Mouse (Mus musculus) brown adipose tissue, adult 24 weeks (tissue): ENCODE results near the gene Kdm2b. TPM values are rescaled to one million over a fixed set of nuclear protein-coding genes. Genes with fewer than 3 reads are reported as not detected.

ENCODE experiments used
- H3K27ac ChIP-seq: fragments of 200-500 bp; replicated peaks from 2 replicates; pipeline ENCODE4 v1.5.1; 2012; ENCODE audit warnings: low read depth, mild to moderate bottlenecking, low read length
- H3K4me1 ChIP-seq: fragments of 200-500 bp; 2 replicates; pipeline ENCODE4 v1.6.1; 2012; ENCODE audit warnings: low read length, mixed read lengths; ENCODE audit not compliant: control insufficient read depth, insufficient read depth, insufficient read length
- H3K4me3 ChIP-seq: fragments of 200-500 bp; 2 replicates; pipeline ENCODE4 v1.5.1; 2012; ENCODE audit warnings: low read depth, mild to moderate bottlenecking, low read length, moderate library complexity; ENCODE audit not compliant: insufficient read depth
- polyA plus RNA-seq: library from polyadenylated mRNA; stranded (reverse); fragments of >200 nt; gene quantifications from 2 replicates; pipeline ENCODE4 v1.2.4, GENCODE M21; 2012; ENCODE audit not compliant: missing spikeins, insufficient read depth, insufficient read length

Kdm2b gene
- polyA plus RNA-seq, 1 experiment = 6.5 TPM

- H3K27ac ChIP-seq = no peak overlapping the region
- no peaks in the 10 kb centered on the region for H3K4me1 ChIP-seq
- no peak overlapping the region for H3K4me3 ChIP-seq
Observed at GRCm38 (mm10) chr5:122903165-122903564, 86.5 kb downstream of the Kdm2b start.

- Histone ChIP-seq H3K4me3 (no peak overlapping the region), H3K4me1 (no peaks in the 10 kb centered on the region), H3K27ac (no peak overlapping the region)
Observed at GRCm38 (mm10) chr5:122902228-122902627, 87.4 kb downstream of the Kdm2b start.

- Histone ChIP-seq H3K4me1 (no peaks in the 10 kb centered on the region; the same call in 1 of the 2 replicates), H3K4me3 (no peak overlapping the region), H3K27ac (no peak overlapping the region)
Observed at GRCm38 (mm10) chr5:122901666-122902065, 88.0 kb downstream of the Kdm2b start.

GRCm38 (mm10) chr5:122901179-122901578, 88.4 kb downstream of the Kdm2b start:
- Histone ChIP-seq H3K4me1 (no peaks in the 10 kb centered on the region; the same call in 1 of the 2 replicates), H3K4me3 (no peak overlapping the region), H3K27ac (no peak overlapping the region)

- H3K27ac ChIP-seq = no peak overlapping the region
Observed at GRCm38 (mm10) chr5:122900558-122901171, 89.0 kb downstream of the Kdm2b start.

GRCm38 (mm10) chr5:122899777-122900557, 89.7 kb downstream of the Kdm2b start:
- Histone ChIP-seq H3K4me3 (peak overlapping the region; percentile 99), H3K4me1 (no peaks in the 10 kb centered on the region; the same call in 1 of the 2 replicates), H3K27ac (peak overlapping the region; percentile 39; the same call in 1 of the 2 replicates)

More at GRCm38 (mm10) chr5:122900558-122901171, 89.0 kb downstream of the Kdm2b start:
- Histone ChIP-seq H3K4me3 (peak overlapping the region; percentile 99), H3K4me1 (no peaks in the 10 kb centered on the region; the same call in 1 of the 2 replicates)

GRCm38 (mm10) chr5:122898963-122899776, 90.5 kb downstream of the Kdm2b start:
- Histone ChIP-seq H3K4me3 (peak overlapping the region; percentile 99), H3K4me1 (no peaks in the 10 kb centered on the region; the same call in 1 of the 2 replicates), H3K27ac (0 out of 2 replicates have a peak overlapping the region, but pooled peaks have one; percentile 3)

DNA sequence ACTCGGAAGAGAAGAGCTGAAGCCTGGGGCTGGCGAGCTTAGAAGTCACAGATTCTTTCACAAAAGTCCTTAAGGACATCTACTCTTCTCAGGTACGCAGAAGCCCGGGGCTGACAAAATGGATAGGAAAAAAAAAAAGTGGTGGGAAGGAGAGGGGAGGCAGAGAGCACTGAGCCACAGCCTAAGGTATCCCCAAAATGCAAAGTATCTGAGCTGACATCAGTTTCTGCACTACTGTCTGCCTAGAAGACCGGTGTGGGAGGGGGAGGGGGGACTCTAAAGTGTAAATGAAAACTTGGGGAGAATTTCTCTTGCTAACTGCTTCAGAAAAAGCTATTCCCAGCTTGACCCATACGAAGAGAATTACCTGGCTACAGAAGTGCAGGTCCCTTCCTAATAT, 91.5 kb downstream of the Kdm2b start:
- Histone ChIP-seq H3K4me1 (no peaks in the 10 kb centered on the region; the same call in 1 of the 2 replicates), H3K4me3 (no peak overlapping the region), H3K27ac (no peak overlapping the region)

GRCm38 (mm10) chr5:122894821-122895220, 94.8 kb downstream of the Kdm2b start:
- no peaks in the 10 kb centered on the region; the same call in 1 of the 2 replicates for H3K4me1 ChIP-seq
- H3K27ac ChIP-seq = peak overlapping the region; percentile 30; the same call in 1 of the 2 replicates
- no peak overlapping the region for H3K4me3 ChIP-seq

GRCm38 (mm10) chr5:122894007-122894637, 95.5 kb downstream of the Kdm2b start:
- H3K4me3 ChIP-seq = no peak overlapping the region
- H3K27ac ChIP-seq = no peak overlapping the region
- no peaks in the 10 kb centered on the region; the same call in 1 of the 2 replicates for H3K4me1 ChIP-seq

GRCm38 (mm10) chr5:122893270-122893669, 96.4 kb downstream of the Kdm2b start:
- Histone ChIP-seq H3K4me3 (no peak overlapping the region), H3K27ac (no peak overlapping the region), H3K4me1 (no peaks in the 10 kb centered on the region; the same call in 1 of the 2 replicates)

DNA sequence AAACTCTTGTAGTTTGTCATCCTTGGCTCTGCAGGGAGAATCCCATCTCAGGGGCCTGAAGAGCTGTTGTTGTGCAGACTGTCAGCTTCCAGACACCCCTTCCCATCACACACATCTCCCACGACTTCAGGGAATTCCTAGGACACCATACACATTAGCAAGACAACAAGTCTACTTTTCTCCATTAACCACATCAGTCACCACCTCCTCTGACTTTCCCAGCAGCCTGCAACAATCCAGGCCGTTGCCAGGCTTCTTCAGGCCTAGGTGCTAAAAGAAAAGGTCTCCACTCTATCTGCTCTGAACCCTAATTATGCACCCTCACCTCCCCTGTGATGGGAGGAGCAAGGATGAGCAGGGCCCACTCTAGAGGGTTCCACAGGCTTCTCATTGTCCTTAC, 99.2 kb downstream of the Kdm2b start:
- H3K4me1 ChIP-seq = no peaks in the 10 kb centered on the region
- H3K27ac ChIP-seq = no peak overlapping the region
- H3K4me3 ChIP-seq = no peak overlapping the region

DNA sequence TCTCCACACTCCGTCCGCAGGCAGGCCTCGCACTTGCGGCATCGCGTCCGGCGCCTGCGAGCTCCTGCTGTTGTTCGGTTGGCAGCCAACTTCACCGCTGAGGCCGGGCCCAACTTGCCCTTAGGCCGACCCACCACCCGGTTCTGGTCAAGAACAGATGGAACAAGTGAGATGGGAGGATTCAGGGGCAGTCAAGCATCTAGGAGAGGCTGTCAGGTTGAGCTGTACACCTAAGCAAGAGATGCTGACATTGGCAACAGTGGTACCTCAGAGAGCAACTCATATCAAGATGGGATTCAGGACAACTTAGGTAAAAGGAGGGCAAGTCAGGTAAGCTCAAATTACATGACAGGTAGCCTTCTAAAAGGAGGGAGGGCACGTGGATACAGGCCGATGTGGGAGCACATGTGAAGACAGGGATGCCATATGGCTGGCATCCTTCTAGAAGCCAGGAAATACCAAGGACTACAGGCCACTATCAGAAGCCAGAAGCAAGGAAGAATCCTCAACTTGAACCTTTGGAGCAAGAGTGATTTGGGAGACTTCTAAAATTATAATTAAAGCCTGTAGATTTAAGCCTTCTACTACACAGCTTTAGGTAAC, 100.9 kb downstream of the Kdm2b start:
- no peak overlapping the region for H3K4me3 ChIP-seq
- no peaks in the 10 kb centered on the region for H3K4me1 ChIP-seq
- H3K27ac ChIP-seq = no peak overlapping the region

GRCm38 (mm10) chr5:122887926-122888611, 101.6 kb downstream of the Kdm2b start:
- no peaks in the 10 kb centered on the region for H3K4me1 ChIP-seq
- H3K27ac ChIP-seq = no peak overlapping the region
- no peak overlapping the region for H3K4me3 ChIP-seq
